Mouse (Mus musculus) cerebellum, adult 2 months (tissue): ENCODE measurements around the gene Cdx2. TPM values are rescaled to one million over a fixed set of nuclear protein-coding genes. Genes with fewer than 3 reads are reported as not detected.

ENCODE experiments used
- DNase-seq, 2 experiments: peaks; one replicate each; pipeline ENCODE4 v3.0.0; 2021
- H3K27ac ChIP-seq: fragments of 200-500 bp; 2 replicates; pipeline ENCODE4 v1.5.1; 2012; ENCODE audit warnings: low read length, control low read depth, inconsistent platforms; ENCODE audit not compliant: insufficient read depth
- H3K27me3 ChIP-seq: fragments of 200-500 bp; 2 replicates; pipeline ENCODE4 v1.6.1; 2012; ENCODE audit warnings: inconsistent platforms, mild to moderate bottlenecking, low read length, moderate library complexity; ENCODE audit not compliant: control insufficient read depth, insufficient read depth
- H3K4me1 ChIP-seq: fragments of 200-500 bp; 2 replicates; pipeline ENCODE4 v1.6.1; 2011; ENCODE audit warnings: low read length; ENCODE audit not compliant: control insufficient read depth, insufficient read depth
- H3K4me3 ChIP-seq: fragments of 200-500 bp; replicated peaks from 2 replicates; pipeline ENCODE3; 2011; ENCODE audit warnings: mild to moderate bottlenecking, low read depth, low read length, control low read depth; ENCODE audit not compliant: insufficient read depth
- CTCF ChIP-seq: fragments of 200-500 bp; IDR thresholded peaks from 2 replicates; pipeline ENCODE4 v1.5.1; 2011; ENCODE audit warnings: low read depth, mild to moderate bottlenecking, control low read depth, low read length, moderate library complexity, borderline replicate concordance; ENCODE audit not compliant: insufficient read depth
- POLR2A ChIP-seq: fragments of 200-500 bp; IDR thresholded peaks from 2 replicates; pipeline ENCODE4 v1.6.1; 2011; ENCODE audit warnings: low read length, control low read depth, borderline replicate concordance; ENCODE audit not compliant: insufficient read depth
- WGBS: fragments of 180-500 bp; shearing (Covaris S2); methylation state at CpG from one replicate; pipeline ENCODE4 v1.1.7; 2018; 5-methylcytosine and 5-hydroxymethylcytosine counted together
- polyA plus RNA-seq: library from polyadenylated mRNA; depleted of rRNA; stranded (reverse); fragments of >200 nt; gene quantifications from 2 replicates; pipeline ENCODE4 v1.2.3, GENCODE M21; 2012

Cdx2 gene
- polyA plus RNA-seq, 1 experiment: not detected

DNA sequence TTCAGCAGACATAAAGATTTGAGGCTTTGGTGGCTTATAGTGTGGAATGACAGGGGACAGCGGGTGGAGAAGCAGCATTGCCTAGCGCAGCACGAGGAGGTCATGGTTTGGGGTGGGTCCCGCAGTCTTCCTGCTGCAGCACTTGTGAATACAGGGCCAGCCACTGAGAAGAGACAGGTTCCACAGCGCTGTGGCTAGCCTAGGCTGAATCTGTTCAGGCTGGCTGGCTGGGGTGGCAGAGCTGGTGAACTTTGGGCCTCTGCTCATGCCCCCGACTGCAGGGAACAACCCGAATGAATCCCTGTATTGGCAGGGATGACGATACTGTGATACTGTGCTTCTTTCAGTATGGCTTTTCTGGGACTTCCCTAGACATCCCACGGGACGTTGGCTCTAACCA, 36.8 kb upstream of the Cdx2 start:
- WGBS: 85% methylated on average over 10 of the region's 10 CpGs
- TF ChIP-seq CTCF: no peak
- TF ChIP-seq POLR2A: no peak
- H3K27me3 ChIP-seq: no peaks in the 10 kb centered on the region

DNA sequence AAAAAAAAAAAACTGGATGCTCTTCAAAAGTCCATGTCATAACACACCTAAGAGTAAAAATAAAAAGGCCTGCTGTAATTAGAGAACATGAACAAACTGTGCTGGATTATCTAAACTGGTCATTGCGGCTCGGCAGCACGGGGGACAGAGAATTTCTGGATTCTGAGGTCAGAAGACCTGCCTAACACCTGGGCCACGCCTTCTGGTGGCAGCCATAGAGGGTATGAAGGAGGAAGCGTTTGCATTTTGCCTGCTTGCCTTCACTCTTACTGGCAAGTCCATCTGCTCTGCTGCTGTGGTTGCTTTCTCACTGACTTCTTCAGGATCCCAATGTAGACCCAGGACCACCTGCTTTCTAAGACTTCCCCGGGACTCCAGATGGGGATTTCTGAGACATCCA, 35.8 kb upstream of the Cdx2 start:
- WGBS: 92% methylated on average over 6 of the region's 6 CpGs
- H3K27ac ChIP-seq: no peak overlapping the region
- H3K27me3 ChIP-seq: no peaks in the 10 kb centered on the region
- DNase-seq: no peak
- TF ChIP-seq CTCF (no peak), POLR2A (no peak)
- no peaks in the 10 kb centered on the region for H3K4me1 ChIP-seq
- no peak overlapping the region for H3K4me3 ChIP-seq

More for the DNA sequence above, 36.8 kb upstream of the Cdx2 start:
- no peak overlapping the region for H3K4me3 ChIP-seq
- H3K4me1 ChIP-seq: no peaks in the 10 kb centered on the region
- no peak for DNase-seq
- H3K27ac ChIP-seq: no peak overlapping the region

DNA sequence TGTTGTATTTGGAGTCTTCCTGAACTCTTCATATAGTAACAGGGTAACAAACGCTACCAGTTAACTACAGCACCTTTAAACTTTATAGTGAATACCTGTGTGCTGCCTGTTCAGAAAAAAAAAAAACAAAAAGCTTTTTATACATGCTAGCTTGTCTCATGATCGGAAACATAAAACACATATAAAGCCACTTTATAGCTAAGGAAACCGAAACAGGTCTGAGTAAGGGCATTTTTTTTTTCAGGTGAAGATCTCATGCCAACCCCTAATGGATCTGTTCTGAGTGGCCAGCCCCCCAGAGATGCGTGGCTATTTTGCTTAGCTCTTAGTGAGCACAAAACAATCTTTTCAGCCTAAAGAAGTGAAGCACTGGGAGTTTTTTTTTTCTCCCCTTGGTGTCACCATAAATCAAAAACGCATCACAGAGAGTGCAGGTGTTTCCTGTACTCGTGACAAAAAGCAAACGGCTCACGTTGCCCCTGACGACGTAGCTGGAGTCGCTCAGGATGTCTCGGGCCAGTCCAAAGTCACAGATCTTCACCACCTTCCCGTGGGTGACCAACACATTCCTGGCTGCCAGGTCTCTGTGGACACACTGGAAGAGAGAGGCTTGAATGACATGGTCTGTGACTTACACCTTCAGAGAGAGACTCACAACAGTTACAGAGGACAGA, 33.8 kb upstream of the Cdx2 start:
- Histone ChIP-seq H3K4me3 (no peak overlapping the region), H3K27me3 (no peaks in the 10 kb centered on the region), H3K27ac (no peak overlapping the region), H3K4me1 (no peaks in the 10 kb centered on the region)
- no peak for TF ChIP-seq POLR2A
- WGBS: 75% methylated on average over 13 of the region's 13 CpGs
- DNase-seq: no peak

GRCm38 (mm10) chr5:147339560-147339959, 32.5 kb upstream of the Cdx2 start:
- Histone ChIP-seq H3K4me1 (no peaks in the 10 kb centered on the region), H3K27ac (no peak overlapping the region), H3K27me3 (no peaks in the 10 kb centered on the region), H3K4me3 (no peak overlapping the region)
- 82% methylated on average over 11 of the region's 11 CpGs for WGBS
- no peak for TF ChIP-seq POLR2A
- TF ChIP-seq CTCF: no peak
- DNase-seq: no peak

DNA sequence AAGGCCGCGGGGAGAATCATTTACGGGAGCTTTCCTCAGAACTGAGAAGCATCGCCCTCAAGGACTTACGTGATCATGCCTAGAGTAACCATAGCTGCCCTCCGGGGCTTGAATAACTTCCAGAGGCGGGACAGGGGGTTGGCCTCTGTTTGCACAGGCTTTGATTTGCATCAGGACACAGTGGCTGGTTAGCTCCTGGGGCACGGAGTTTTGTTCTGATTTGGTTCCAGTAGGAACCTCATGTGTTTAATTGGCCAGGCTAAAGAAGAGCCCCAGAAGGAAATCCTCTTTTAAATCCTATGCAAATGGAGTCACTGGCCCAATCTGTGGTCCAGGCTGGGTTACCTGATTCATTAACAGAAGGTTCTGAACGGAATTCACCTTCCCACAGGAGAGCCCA, 31.9 kb upstream of the Cdx2 start:
- H3K27ac ChIP-seq: no peak overlapping the region
- 52% methylated on average over 9 of the region's 9 CpGs for WGBS
- no peak for DNase-seq
- H3K4me1 ChIP-seq: no peaks in the 10 kb centered on the region
- no peak overlapping the region for H3K4me3 ChIP-seq
- no peaks in the 10 kb centered on the region for H3K27me3 ChIP-seq
- TF ChIP-seq POLR2A (no peak), CTCF (no peak)

DNA sequence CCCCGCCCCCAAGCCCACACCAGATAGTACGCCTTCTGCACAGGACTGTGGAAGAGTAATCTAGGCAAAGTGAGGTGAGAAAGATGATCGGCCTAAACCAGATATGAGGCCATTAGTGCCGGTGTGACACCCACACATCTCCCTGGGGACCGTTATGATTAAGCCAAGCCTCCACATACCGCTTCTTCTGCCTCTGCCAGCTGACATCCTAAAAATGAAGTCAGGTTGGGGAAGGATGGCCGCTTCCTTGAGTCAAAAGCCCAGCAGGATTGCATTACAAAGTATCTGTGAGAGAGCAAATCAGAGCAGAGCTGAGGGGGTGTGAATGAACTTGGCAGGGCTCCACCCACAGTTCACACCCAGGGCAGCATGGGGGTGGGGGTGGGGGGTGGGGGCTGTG, 25.6 kb upstream of the Cdx2 start:
- no peaks in the 10 kb centered on the region for H3K27me3 ChIP-seq
- TF ChIP-seq POLR2A (no peak), CTCF (no peak)
- WGBS: 36% methylated on average over 7 of the region's 7 CpGs
- no peaks in the 10 kb centered on the region for H3K4me1 ChIP-seq
- DNase-seq: no peak
- no peak overlapping the region for H3K4me3 ChIP-seq
- H3K27ac ChIP-seq: no peak overlapping the region

- H3K27me3 ChIP-seq: no peaks in the 10 kb centered on the region
- WGBS: 43% methylated on average over 2 of the region's 2 CpGs
- DNase-seq: peak; percentile 15 to 47
- H3K27ac ChIP-seq: no peak overlapping the region
- peak; percentile 68 for TF ChIP-seq CTCF
- no peak for TF ChIP-seq POLR2A
- no peak overlapping the region for H3K4me3 ChIP-seq
- H3K4me1 ChIP-seq: no peaks in the 10 kb centered on the region
These were observed 24.5 kb upstream of the Cdx2 start for GRCm38 (mm10) chr5:147331547-147331946.

DNA sequence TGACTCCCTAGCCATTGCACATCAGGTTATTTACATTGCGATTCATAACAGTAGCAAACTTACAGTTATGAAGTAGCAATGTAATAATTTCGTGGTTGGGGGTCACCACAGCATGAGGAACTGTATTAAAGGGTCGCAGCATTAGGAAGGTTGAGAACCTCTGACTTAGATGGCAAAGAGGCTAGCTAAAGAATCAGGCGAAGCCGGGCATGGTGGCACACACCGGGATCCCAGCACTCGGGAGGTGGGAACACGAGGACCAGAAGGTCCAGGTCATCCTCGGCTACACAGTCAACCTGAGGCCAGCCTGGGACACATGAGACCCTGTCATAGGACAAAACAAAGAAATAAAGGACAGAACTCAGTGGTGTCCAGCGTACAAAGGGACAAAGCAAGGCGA, 22.9 kb upstream of the Cdx2 start:
- H3K4me1 ChIP-seq: no peaks in the 10 kb centered on the region
- 80% methylated on average over 11 of the region's 11 CpGs for WGBS
- TF ChIP-seq POLR2A (no peak), CTCF (no peak)

More for the DNA sequence above, 22.9 kb upstream of the Cdx2 start:
- DNase-seq: no peak
- Histone ChIP-seq H3K4me3 (no peak overlapping the region), H3K27ac (no peak overlapping the region), H3K27me3 (no peaks in the 10 kb centered on the region)
